Mouse (Mus musculus) gastrocnemius, postnatal 14 days (tissue): Measurements from ENCODE around the gene Cdc42. TPM values are rescaled to one million over a fixed set of nuclear protein-coding genes. Genes with fewer than 3 reads are reported as not detected.

Experiments used
- DNase-seq: peaks from one replicate; pipeline ENCODE4 v3.0.0; 2021; ENCODE audit warnings: mixed read lengths
- intact Hi-C: fragments of 180-260 bp; cut with DNase I; formaldehyde crosslinking; loops from one replicate; pipeline ENCODE4 v1.15.1; 2025; ENCODE audit warnings: low total_unique reads
- long read RNA-seq, 2 experiments: library from polyadenylated mRNA; stranded (forward); transcript quantifications; one replicate each; pipeline ENCODE4 v2.0.0; 2021
- total RNA-seq, 2 experiments: library from RNA; stranded (reverse); gene quantifications; 2 replicates each; pipeline ENCODE4 v1.2.3; 2021

The Cdc42 gene
- total RNA-seq: 100 to 1,000 TPM; 200 to 210 TPM
- long read RNA-seq, experiment 1, transcript Cdc42-202 (6 exons, 2,108 nt): major isoform, 128 of 210 reads
- long read RNA-seq, experiment 1, transcript Cdc42-201 (6 exons, 1,448 nt): minor isoform, 16 of 210 reads
- long read RNA-seq, experiment 1, partial matches to known transcripts: 45 of 210 reads
- long read RNA-seq, experiment 1, other reads (novel, unspliced or antisense): 21 of 210 reads
- long read RNA-seq, experiment 2, transcript Cdc42-201 (6 exons, 1,448 nt): minor isoform, 11 of 207 reads
- long read RNA-seq, experiment 2, transcript Cdc42-202 (6 exons, 2,108 nt): major isoform, 128 of 207 reads
- long read RNA-seq, experiment 2, partial matches to known transcripts: 45 of 207 reads
- long read RNA-seq, experiment 2, other reads (novel, unspliced or antisense): 23 of 207 reads

DNA sequence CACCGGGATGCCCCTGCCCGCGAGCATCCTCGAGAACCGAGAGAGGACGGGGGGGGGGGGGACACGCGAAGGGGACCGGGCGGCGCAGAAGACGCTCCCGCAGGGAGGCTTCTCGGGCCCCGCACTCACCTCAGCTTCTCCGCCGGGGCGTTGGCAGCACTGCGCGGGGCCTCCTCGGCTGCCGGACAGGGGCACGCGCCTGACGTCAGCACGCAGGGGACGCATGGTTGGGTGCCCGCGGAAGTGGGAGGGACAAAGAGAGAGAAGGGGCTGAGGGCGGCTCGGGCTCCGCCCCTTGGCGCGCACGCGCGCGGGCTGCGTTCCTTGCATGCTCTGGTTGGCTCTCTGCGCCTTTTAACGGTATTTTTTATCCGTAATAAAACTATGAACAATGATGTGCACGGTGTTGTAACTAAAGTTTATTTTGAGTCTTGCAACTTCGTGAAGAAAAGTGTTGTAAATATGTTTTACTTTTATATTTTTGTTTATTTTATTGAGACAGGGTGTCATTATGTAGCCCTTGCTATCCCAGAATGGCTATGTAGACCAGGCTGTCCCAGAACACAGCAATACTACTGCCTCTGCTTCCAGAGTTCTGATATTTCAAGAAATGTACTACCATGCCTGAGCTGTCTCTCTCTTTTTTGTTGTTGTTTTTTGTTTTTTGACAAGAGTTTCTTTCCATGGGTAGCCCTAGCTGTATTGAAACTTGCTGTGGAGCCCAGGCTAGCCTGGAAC, at the start of gene Cdc42:
Gene Cdc42, minus strand, starts transcription at position 204 of the 738 bp plus-strand sequence.
- peak; percentile 99 for DNase-seq
- intact Hi-C loops: no loop called here

DNA sequence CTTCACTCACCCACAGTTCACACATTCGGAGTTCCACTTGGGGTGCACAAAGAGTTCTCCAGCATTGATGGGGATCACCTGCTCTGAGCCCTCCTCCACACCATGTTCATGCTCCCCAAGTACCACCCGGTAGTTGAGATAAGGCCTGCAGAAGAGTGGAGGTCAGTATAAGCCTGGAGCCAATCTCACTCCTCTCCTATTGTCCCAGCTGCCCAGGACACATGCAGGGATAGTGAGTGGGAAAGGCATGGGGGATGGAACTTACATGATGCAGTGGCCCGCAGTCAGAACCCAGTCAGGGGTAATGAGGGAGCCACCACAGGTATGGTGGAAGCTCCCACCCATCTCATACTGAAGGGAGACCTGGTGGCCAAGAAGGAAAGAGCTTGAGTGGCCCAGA, 48.1 kb upstream of the Cdc42 start:
- intact Hi-C loops: no loop called here
- DNase-seq: no peak

DNA sequence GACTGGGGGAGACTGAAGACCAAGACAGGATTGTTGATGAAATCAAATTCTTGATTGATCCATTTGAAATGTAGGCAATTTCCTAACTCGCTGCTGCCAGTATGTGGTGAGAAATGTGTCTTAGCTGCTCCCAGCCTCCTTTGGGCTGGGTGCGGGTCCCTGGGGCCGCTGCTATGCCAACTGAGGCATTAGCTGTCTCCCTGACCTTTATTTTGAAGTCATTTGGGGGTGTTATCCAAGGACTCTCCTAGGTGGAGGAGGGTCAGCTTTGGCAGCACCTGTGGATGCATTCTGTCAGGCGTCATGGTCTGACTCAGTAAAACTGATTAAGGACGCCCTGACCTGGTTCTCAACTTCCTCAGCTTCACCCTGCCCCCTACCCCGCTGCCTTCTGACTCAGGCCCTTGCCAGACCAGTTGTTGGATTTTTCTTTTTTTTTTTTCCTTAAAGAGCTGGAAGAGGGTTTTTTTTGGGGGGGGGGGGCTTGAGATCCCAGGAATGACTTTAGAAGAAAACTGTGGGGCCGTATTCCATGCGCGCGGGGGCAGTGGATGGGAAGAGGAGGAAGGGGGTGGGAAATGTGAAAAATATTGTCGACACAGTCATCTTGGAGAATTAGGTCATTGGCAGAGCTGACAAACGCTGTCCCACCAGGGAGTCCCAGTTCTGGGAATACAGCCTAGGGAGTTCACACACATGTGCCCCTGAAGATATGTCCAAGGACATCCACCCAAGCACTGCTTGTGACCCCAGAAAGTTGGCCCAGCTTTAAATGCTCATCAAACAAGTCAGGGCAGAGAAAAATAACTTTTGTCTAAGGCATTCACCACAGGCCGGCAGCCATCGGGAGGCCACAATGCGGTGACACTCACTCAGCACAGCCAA, 39.4 kb upstream of the Cdc42 start:
- peak; percentile 48 for DNase-seq
- intact Hi-C loops: loop anchor here (10.0 kb wide), 1 partner anchor 82 kb away; no protein-coding TSS in a partner anchor

DNA sequence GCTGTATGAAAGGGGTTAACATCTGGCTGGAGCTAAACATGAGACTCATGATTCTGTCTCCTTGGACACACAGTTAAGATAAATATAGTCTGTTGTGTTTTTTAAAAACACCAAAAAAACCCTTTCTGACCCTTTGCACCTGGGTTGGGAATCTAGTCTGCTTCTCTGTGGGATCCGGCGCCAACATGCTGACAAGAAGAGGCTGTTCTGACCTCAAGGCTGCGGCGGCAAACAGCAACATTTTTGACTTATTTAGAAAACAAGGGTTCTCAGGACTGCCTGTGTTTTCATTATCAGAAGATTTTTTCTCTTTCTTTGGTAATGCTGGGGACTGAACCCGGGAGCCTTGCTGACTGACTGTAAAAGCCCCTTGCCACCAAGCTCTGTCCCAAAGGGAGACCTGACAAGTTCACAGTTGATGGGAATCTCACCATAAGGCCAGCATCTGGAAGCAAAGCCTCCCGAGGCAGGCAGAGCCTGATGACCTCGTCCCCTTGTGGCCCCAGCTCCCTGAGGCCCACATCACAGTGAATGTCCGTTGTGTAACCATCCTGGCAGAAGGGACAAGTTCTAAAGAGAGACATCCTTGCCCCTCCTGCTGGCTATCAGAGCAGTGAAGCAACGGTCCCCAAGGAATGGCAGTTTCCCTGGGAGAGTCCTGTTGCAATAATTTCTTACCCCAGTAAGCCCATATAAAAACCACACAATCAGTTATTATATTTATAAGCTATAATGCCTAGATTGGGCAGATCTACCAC, 36.0 kb upstream of the Cdc42 start:
- DNase-seq: peak; percentile 31
- intact Hi-C loops: loop anchor here (10.0 kb wide), 1 partner anchor 79 kb away; no protein-coding TSS in a partner anchor

DNA sequence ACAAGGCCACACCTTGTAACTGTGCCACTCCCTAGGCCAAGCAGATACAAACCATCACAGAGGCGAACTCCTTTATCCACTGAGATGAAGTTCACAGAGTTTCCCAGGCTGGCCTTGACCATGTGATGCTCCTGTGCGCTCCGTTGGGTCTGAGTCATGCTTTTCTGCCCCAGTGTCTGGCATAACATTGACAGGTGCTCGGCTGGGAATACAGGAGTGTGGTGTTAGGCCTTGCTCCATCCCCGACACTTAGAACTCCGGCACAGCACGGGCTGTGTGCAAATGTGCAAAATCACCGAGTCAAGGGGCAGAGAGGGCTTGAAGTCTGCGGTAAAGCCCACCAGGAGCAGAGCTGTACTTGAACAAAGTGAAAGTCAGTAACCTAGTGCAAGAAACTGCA, 35.4 kb upstream of the Cdc42 start:
- no peak for DNase-seq
- intact Hi-C loops: loop anchor here (10.0 kb wide), 1 partner anchor 78 kb away; no protein-coding TSS in a partner anchor

DNA sequence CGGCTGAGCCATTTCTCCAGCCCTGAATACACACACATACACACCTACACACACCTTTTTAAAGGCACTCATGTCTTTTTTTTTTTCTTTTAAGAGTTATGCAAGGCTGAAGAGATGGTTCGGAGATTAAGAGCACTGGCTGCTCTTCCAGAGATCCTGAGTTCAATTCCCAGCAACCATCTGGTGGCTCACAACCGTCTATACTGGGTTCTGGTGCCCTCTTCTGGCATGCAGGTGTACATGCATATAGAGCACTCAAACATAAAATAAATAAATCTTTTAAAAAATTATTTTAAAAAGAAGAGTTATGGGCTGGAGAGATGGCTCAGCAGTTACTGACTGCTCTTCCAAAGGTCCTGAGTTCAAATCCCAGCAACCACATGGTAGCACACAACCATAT, 33.8 kb upstream of the Cdc42 start:
- DNase-seq: no peak
- intact Hi-C loops: loop anchor here (10.0 kb wide), 1 partner anchor 76 kb away; no protein-coding TSS in a partner anchor

DNA sequence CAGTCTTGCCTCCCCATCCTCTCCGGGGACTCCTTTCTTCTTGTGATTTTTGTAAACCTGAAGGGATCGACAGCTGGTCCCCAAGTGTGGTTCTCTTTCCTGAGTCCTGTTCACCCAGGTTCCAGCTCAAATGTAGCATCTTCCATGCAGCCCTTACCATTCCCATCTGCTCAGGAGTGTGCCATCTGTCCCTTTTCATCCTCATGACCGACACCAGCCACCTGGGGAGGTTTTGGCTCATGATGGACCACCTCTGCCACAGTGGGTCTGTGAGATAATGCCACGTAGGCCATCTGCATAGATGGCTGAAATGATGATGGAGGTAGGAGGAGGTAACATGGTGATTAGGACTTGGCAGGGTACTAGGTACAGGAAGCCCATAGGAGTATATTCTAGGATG, 32.7 kb upstream of the Cdc42 start:
- intact Hi-C loops: loop anchor here (10.0 kb wide), 1 partner anchor 75 kb away; no protein-coding TSS in a partner anchor
- DNase-seq: no peak

DNA sequence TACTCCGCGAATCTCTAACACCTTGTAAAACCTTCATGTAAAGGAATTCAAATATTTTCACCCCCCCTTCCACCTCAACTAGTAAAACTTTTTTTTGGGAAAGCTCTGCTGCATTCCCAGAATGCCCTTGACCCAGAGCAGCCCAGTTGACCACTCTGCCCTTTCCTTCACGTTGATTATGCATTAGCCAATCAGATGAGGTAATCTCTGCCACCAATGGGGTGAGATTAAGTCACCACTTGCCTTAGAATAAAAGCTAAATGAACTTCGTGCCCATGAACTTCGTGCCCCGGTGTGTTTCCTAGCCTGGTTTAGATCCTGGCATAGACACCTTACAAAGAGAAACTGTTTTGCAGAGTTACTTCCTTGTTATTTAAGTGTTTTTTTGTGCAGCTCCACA, 31.5 kb upstream of the Cdc42 start:
- intact Hi-C loops: no loop called here

DNA sequence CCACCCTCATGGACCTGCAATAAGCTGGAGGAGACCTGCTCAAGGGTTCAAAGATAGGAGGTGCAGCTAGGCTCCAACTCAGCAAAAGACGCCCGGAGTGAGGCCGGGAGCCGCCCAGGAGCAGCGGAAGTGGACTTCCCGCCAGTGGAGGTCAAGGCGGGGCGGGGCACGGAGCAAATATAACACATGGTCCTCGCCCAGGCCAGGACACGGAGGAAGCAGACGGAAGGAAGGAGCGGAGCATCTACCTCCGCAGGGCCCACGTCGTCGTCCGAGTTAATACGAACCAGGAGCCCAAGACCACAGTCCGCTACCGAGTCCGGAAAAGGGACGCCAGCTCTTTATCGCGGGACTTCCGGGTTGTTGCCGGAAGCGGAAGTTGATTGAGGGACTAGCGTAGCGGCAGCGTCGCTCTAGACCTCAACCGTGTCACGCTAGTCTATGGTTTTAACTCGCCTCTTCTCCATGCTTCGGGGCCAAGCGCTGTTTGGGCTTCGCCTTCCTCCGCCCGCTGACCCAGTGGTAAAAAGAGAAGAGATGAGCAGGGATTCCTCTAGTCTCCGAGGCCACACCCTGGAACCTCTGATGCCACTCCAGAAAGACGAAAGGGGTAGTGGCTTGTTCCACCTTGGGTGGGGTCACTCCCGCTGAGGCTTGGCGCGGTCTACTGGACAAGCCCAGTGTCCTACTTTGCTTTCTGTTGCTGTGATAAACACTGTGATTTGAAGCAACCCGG, 30.7 kb upstream of the Cdc42 start:
- DNase-seq: peak; percentile 86
- intact Hi-C loops: no loop called here

More for the DNA sequence above, 31.5 kb upstream of the Cdc42 start:
- no peak for DNase-seq

DNA sequence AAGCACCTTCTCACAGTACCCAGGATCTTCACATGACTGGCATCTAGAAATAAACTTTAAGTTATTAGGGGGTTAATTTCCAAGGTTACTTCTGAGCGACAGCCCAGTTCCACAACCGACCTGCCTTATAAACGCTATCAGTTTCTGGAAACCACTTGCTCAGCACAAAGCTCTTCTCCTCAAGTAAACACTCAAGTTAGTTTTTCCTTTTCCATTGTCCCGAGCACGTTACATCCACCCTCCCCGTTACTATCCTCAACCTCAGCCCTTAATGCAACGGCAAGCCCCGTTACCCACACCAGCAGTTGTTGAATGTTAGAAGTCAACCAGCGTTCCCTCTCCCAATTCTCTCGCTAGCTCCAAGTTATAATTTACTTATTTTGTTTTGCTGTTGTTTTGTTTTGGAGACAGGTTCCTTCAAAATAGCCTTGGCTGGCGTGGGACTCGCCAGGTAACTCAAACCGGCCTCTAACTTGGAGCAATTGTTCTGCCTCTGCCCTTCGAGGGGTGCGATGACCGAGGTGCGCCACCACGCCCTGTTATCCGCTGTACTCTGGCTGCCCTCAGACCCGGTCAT, 30.1 kb upstream of the Cdc42 start:
- intact Hi-C loops: no loop called here
- no peak for DNase-seq

DNA sequence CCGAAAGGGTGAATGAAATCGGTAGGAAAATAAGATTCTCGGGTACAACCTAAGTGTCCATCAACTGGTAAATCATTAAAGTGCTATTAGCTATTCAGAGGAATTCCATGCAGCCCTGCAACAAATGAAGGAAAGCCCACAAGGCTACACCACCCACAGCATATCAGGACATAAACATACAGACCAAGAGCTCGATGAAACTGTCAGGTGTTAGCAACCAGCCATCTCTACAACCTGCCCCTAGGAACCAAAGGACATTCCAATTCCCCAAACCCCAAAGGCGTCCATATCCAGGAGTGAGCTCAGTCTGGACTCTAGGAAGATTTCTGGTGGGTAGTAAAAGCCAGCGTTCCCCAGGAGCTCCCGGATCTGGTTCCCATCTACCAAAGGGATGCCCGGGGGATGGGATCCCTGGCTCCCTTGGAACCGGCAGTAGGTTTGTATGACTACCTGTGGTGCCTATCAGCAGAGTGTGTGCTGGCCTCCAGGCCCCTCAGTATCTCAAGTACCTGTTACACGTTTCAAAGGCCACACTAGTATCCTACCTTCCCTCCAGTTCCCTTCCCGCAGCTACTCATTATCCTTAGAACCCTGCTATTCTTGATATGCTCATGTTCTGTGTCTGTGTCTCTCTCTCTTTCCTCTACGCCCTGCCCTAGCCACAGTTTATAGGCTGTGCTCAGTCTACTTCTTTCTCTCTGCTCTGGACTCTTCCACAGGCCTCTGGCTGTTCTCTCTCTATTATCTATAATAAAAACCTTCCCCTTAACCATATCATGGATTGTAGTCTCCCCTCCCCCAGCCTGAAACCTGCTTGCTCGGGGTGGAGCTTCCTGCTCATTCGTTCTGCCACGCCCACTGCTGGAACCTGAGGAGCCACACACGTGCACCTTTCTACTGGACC, 23.4 kb upstream of the Cdc42 start:
- intact Hi-C loops: no loop called here
- DNase-seq: no peak

DNA sequence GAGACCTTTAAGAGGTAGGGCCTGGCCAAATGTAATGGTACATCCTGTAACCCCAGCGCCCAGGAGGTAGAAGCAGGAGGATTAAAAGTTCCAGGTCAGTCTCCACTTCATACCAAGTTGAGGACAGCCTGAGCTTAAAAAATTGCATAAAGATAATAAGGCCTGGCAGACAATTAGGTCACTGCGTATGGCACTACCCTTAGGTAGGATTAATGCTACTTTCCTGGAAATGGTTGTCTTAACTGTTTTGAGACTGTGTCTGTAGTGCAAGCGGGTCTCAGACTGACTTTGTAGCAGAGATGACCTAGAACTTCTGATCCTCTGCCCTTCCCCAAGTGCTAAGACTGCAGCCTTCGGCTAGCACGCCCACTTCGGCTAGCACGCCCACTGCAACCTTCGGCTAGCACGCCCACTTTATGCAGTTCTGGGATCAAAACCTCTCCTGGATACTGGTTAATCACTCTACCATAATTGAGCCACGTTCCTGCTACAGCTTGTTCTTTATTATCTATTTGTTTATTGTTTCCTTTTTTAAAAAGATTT, 22.3 kb upstream of the Cdc42 start:
- no peak for DNase-seq
- intact Hi-C loops: no loop called here

DNA sequence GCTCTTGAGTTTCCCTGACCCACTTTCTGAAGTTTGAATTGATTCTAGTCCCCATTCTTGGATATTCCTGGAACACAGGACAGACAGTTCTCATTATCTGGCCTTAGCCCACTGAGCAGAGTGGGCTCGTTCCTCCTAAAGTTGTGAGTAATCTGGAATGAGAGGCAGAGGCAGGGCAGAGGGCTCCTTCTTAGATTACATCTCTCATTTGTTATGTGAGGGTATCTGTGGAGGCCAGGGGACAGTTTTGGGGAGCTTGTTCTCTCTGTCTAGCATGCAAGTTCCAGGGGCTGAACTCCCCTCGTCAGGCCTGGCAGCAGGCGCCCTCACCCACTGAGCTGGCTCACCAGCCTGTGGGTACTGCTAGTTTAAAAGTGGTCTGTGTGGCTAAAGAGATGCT, 21.6 kb upstream of the Cdc42 start:
- no peak for DNase-seq
- intact Hi-C loops: no loop called here

DNA sequence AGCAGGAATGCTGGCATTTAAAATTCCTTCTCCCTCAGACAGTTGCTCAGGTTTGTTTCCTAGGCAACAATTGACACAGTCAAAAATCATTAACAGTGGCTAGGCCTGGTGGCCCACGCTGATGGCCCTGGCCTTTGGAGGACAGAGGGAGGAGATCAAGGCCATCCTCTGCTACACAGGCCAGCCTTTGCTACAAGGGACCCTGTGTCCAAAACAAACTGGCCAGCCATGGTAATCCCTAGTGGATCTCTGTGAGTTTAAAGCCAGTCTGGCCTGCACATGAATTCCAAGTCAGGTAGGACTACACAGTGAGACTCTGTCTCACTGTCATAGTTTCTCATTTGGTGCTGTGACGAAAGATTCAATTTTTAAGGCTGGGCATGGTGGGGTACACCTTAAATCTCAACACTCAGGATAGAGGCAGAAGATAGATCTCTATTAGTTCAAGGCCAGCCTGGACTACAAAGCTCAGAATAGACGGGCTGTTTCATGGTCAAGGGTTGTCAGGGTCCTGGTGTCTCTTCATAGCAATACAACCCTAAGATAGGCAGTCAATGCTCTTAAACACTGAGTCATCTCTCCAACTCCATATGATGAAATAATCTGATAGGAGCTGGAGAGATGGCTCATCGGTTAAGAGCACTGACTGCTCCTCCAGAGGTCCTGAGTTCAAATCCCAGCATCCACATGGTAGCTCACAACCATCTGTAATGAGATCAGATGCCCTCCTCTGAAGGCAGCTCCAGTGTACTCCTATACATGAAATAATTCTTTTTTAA, 20.2 kb upstream of the Cdc42 start:
- intact Hi-C loops: no loop called here
- no peak for DNase-seq

DNA sequence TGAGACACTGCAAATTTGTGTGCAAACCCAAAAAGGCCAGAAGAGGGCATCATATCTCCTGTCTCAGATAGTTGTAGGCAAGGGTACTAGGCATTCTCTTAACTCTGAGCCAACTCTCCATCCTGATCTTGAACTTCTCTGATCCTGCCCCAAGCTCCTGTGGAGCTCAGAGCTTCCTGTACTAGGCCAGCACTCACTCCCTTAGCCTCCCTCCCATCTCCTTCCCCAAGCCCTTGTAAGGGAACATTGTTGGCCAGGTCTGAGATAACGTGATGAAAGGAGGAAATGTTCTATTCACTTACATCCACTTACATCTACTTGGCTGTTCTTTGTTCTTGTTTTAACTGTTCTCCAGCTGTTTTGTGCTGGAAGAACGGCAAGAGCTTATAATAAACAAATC, 19.3 kb upstream of the Cdc42 start:
- intact Hi-C loops: no loop called here
- DNase-seq: no peak
